Mouse (Mus musculus) liver, embryonic 11.5 days (tissue): Measurements from ENCODE around the gene Gm49425. TPM values are rescaled to one million over a fixed set of nuclear protein-coding genes. Genes with fewer than 3 reads are reported as not detected.
"Not testable (repeated sequence)": the region's sequence is repeated elsewhere in the genome, so short reads cannot be mapped to it uniquely, and the experiment has no call there.

ENCODE experiments used
- ATAC-seq: fragments of 200-750 bp; cut with Nextera tagmentation; replicated peaks from 2 replicates; pipeline ENCODE4 v1.8.0; 2017; ENCODE audit warnings: moderate number of reproducible peaks, mild to moderate bottlenecking, moderate TSS enrichment, moderate library complexity; ENCODE audit not compliant: low FRiP score
- DNase-seq: peaks from one replicate; pipeline ENCODE4 v3.0.0-alpha.2; 2017; ENCODE audit warnings: low spot score
- H3K27ac ChIP-seq: fragments of 300-500 bp; sonication (generic); 2 replicates; pipeline ENCODE4 v1.5.1; 2014; ENCODE audit warnings: mild to moderate bottlenecking, low read depth, low read length, control low read depth
- H3K27me3 ChIP-seq: fragments of 300-500 bp; sonication (generic); replicated peaks from 2 replicates; pipeline ENCODE4 v1.6.1; 2014; ENCODE audit warnings: low read length, mixed read lengths; ENCODE audit not compliant: control insufficient read depth, insufficient read depth
- H3K36me3 ChIP-seq: fragments of 300-500 bp; sonication (generic); 2 replicates; pipeline ENCODE4 v1.6.1; 2014; ENCODE audit warnings: mild to moderate bottlenecking, low read length, moderate library complexity, mixed read lengths; ENCODE audit not compliant: control insufficient read depth, insufficient read depth
- H3K4me1 ChIP-seq: fragments of 300-500 bp; sonication (generic); replicated peaks from 2 replicates; pipeline ENCODE4 v1.6.1; 2014; ENCODE audit warnings: low read length, mixed read lengths; ENCODE audit not compliant: control insufficient read depth, insufficient read depth
- H3K4me2 ChIP-seq: fragments of 300-500 bp; sonication (generic); 2 replicates; pipeline ENCODE4 v1.6.1; 2014; ENCODE audit warnings: mild to moderate bottlenecking, control low read depth, moderate library complexity
- H3K4me3 ChIP-seq: fragments of 300-500 bp; sonication (generic); 2 replicates; pipeline ENCODE4 v1.5.1; 2014; ENCODE audit warnings: low read depth, low read length, control low read depth
- H3K9ac ChIP-seq: fragments of 300-500 bp; sonication (generic); 2 replicates; pipeline ENCODE4 v1.6.1; 2014; ENCODE audit warnings: low read depth, low read length, control low read depth
- H3K9me3 ChIP-seq: fragments of 300-500 bp; sonication (generic); 2 replicates; pipeline ENCODE4 v1.6.1; 2016; ENCODE audit warnings: low read length, inconsistent platforms, mixed read lengths; ENCODE audit not compliant: control insufficient read depth
- WGBS: fragments of 180-500 bp; shearing (Covaris S2); extraction: QIAGEN DNeasy Blood & Tissue Kit; methylation state at CpG from one replicate; pipeline ENCODE4 v1.1.7; 2014; 5-methylcytosine and 5-hydroxymethylcytosine counted together
- polyA plus RNA-seq: library from polyadenylated mRNA; unstranded; fragments of >200 nt; fragmentation: Nextera tagmentation; extraction: Ambion mirVana; gene quantifications from 2 replicates; pipeline ENCODE4 v1.2.1, GENCODE M21; 2014

Gene Gm49425
- polyA plus RNA-seq: not detected in 2 replicates

GRCm38 (mm10) chr15:101517161-101517560 lies at the start of gene Gm49425:
Gene Gm49425, minus strand, starts transcription at chr15:101517261.
- H3K27me3 ChIP-seq, ATAC-seq, H3K36me3 ChIP-seq, H3K9ac ChIP-seq, H3K4me3 ChIP-seq, DNase-seq, H3K9me3 ChIP-seq, H3K27ac ChIP-seq, H3K4me1 ChIP-seq, H3K4me2 ChIP-seq: not testable (repeated sequence)
- 74% methylated on average over 2 of the region's 2 CpGs for WGBS

- no peak within 1 kb of the TSS for H3K27ac ChIP-seq
- no peaks in the 10 kb centered on the region for H3K36me3 ChIP-seq
- no peak for ATAC-seq
- H3K9me3 ChIP-seq: no peaks in the 10 kb centered on the region
- no peak within 1 kb of the TSS for H3K9ac ChIP-seq
- no peaks in the 10 kb centered on the region; the same call in 1 of the 2 replicates for H3K27me3 ChIP-seq
- H3K4me3 ChIP-seq: no peak within 1 kb of the TSS
- 57% methylated on average over 5 of the region's 5 CpGs for WGBS
- H3K4me1 ChIP-seq: no peaks in the 10 kb centered on the region
- no peak within 1 kb of the TSS for H3K4me2 ChIP-seq
- no peak for DNase-seq
Observed at GRCm38 (mm10) chr15:101562850-101563249, 45.8 kb upstream of the Gm49425 start, which contains the start of gene Krt90. Gene Krt90, minus strand, starts transcription at chr15:101562950.

- Histone ChIP-seq H3K9me3 (no peaks in the 10 kb centered on the region), H3K4me1 (no peaks in the 10 kb centered on the region), H3K4me3 (no peak overlapping the region), H3K27ac (no peak overlapping the region), H3K4me2 (no peak overlapping the region), H3K27me3 (no peaks in the 10 kb centered on the region; the same call in 1 of the 2 replicates), H3K9ac (no peak overlapping the region), H3K36me3 (no peaks in the 10 kb centered on the region)
- WGBS: 21% methylated on average over 7 of the region's 7 CpGs
- DNase-seq (no peak), ATAC-seq (no peak)
Observed at GRCm38 (mm10) chr15:101558034-101558646, 41.1 kb upstream of the Gm49425 start.

GRCm38 (mm10) chr15:101553169-101553568 lies 36.1 kb upstream of the Gm49425 start:
- H3K4me2 ChIP-seq: peak overlapping the region; percentile 9; the same call in 1 of the 2 replicates
- no peak for DNase-seq

GRCm38 (mm10) chr15:101552188-101552587 lies 35.1 kb upstream of the Gm49425 start:
- Histone ChIP-seq H3K4me2 (no peak overlapping the region), H3K27me3 (peaks cover 12% of the 10 kb centered on the region; the same call in 1 of the 2 replicates), H3K27ac (no peak overlapping the region), H3K4me1 (no peaks in the 10 kb centered on the region), H3K4me3 (no peak overlapping the region), H3K36me3 (no peaks in the 10 kb centered on the region), H3K9ac (no peak overlapping the region), H3K9me3 (no peaks in the 10 kb centered on the region)
- DNase-seq (no peak), ATAC-seq (no peak)
- 80% methylated on average over 8 of the region's 8 CpGs for WGBS

More at GRCm38 (mm10) chr15:101553169-101553568, 36.1 kb upstream of the Gm49425 start:
- ATAC-seq: no peak; the same call in 1 of the 2 replicates
- Histone ChIP-seq H3K4me3 (no peak overlapping the region), H3K9me3 (no peaks in the 10 kb centered on the region), H3K27me3 (peaks cover 10% of the 10 kb centered on the region; the same call in 1 of the 2 replicates), H3K36me3 (no peaks in the 10 kb centered on the region), H3K27ac (no peak overlapping the region), H3K4me1 (no peaks in the 10 kb centered on the region), H3K9ac (no peak overlapping the region)
- WGBS: 2% methylated on average over 10 of the region's 11 CpGs

- no peak for DNase-seq
- no peaks in the 10 kb centered on the region for H3K9me3 ChIP-seq
- H3K4me1 ChIP-seq: no peaks in the 10 kb centered on the region
- no peaks in the 10 kb centered on the region for H3K36me3 ChIP-seq
- H3K27me3 ChIP-seq: peaks cover 12% of the 10 kb centered on the region; the same call in 1 of the 2 replicates
- H3K4me3 ChIP-seq: no peak within 1 kb of the TSS
- H3K4me2 ChIP-seq: no peak within 1 kb of the TSS
- no peak for ATAC-seq
- H3K9ac ChIP-seq: no peak within 1 kb of the TSS
- WGBS: 79% methylated on average over 7 of the region's 7 CpGs
- no peak within 1 kb of the TSS for H3K27ac ChIP-seq
Observed at GRCm38 (mm10) chr15:101550567-101550966, 33.5 kb upstream of the Gm49425 start, which contains the start of gene Krt82. Gene Krt82, minus strand, starts transcription at chr15:101550667.

- no peak for DNase-seq
- Histone ChIP-seq H3K4me1 (no peaks in the 10 kb centered on the region), H3K4me2 (no peak overlapping the region), H3K9me3 (no peaks in the 10 kb centered on the region), H3K27me3 (0 out of 2 replicates have a peak, but pooled peaks cover 2% of the 10 kb centered on the region), H3K4me3 (no peak overlapping the region), H3K27ac (no peak overlapping the region), H3K36me3 (no peaks in the 10 kb centered on the region), H3K9ac (no peak overlapping the region)
- ATAC-seq: no peak
- 58% methylated on average over 3 of the region's 3 CpGs for WGBS
Observed at GRCm38 (mm10) chr15:101544478-101544877, 27.4 kb upstream of the Gm49425 start.

- H3K27me3 ChIP-seq: no peaks in the 10 kb centered on the region
- no peak overlapping the region for H3K4me3 ChIP-seq
- no peak overlapping the region for H3K27ac ChIP-seq
- H3K4me2 ChIP-seq: no peak overlapping the region
- no peaks in the 10 kb centered on the region for H3K4me1 ChIP-seq
- DNase-seq (no peak), ATAC-seq (no peak)
- H3K36me3 ChIP-seq: no peaks in the 10 kb centered on the region
- H3K9me3 ChIP-seq: no peaks in the 10 kb centered on the region
- WGBS: 51% methylated on average over 9 of the region's 9 CpGs
- H3K9ac ChIP-seq: no peak overlapping the region
Observed at GRCm38 (mm10) chr15:101542543-101542942, 25.5 kb upstream of the Gm49425 start.

- Histone ChIP-seq H3K4me2 (no peak overlapping the region), H3K27ac (no peak overlapping the region), H3K36me3 (no peaks in the 10 kb centered on the region), H3K9me3 (no peaks in the 10 kb centered on the region), H3K27me3 (no peaks in the 10 kb centered on the region), H3K9ac (no peak overlapping the region), H3K4me3 (no peak overlapping the region), H3K4me1 (no peaks in the 10 kb centered on the region)
- ATAC-seq (no peak), DNase-seq (no peak)
- 64% methylated on average over 4 of the region's 4 CpGs for WGBS
Observed at GRCm38 (mm10) chr15:101538580-101538900, 21.5 kb upstream of the Gm49425 start.
